Mouse (Mus musculus) bone marrow, adult 2 months (tissue): Measurements from ENCODE around the gene Afap1.

Experiments used
- CTCF ChIP-seq: fragments of 200-500 bp; IDR thresholded peaks from 2 replicates; pipeline ENCODE4 v1.5.1; 2011; ENCODE audit warnings: low read length, control low read depth; ENCODE audit not compliant: control insufficient read depth, insufficient read depth
- POLR2A ChIP-seq: fragments of 200-500 bp; IDR thresholded peaks from 2 replicates; pipeline ENCODE4 v1.6.1; 2011; ENCODE audit warnings: low read depth, mild to moderate bottlenecking, control low read depth, low read length, borderline replicate concordance; ENCODE audit not compliant: control insufficient read depth

DNA sequence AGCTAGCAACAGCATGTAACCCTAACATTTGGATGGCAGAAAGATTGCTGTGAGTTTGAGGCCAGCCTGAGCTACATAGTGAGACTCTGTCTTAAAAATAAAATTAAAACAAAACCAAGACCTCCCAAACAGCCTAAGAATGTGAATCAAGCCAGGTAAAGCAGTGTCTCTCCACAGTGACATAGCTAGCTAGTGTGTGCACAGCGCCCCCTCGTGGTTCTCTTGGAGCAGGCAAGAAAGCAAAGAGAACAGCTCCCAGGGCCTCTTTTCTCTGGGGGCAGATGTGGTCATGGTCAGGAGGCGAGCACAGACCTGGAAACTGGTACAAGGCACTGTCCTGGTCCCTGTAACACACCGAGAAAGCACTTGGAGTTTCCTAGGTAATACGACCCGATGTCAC is 35.0 kb upstream of the Afap1 start:
- TF ChIP-seq CTCF, result peak; percentile 75
- no peak for TF ChIP-seq POLR2A
